Mouse (Mus musculus) midbrain, embryonic 16.5 days (tissue): ENCODE measurements around the gene Astn1. TPM values are rescaled to one million over a fixed set of nuclear protein-coding genes. Genes with fewer than 3 reads are reported as not detected.

Experiments used
- ATAC-seq: fragments of 200-750 bp; cut with Nextera tagmentation; 2 replicates; pipeline ENCODE4 v1.8.0; 2017; ENCODE audit warnings: moderate TSS enrichment
- H3K27ac ChIP-seq: fragments of 300-500 bp; sonication (generic); 2 replicates; pipeline ENCODE4 v1.5.1; 2014; ENCODE audit warnings: mild to moderate bottlenecking, low read length, mixed read lengths
- H3K27me3 ChIP-seq: fragments of 300-500 bp; sonication (generic); 2 replicates; pipeline ENCODE4 v1.6.1; 2014; ENCODE audit warnings: low read depth, low read length, mixed read lengths; ENCODE audit not compliant: control insufficient read depth, insufficient read depth
- H3K36me3 ChIP-seq: fragments of 300-500 bp; sonication (generic); 2 replicates; pipeline ENCODE4 v1.6.1; 2014; ENCODE audit warnings: mild to moderate bottlenecking, low read length, moderate library complexity, mixed read lengths; ENCODE audit not compliant: control insufficient read depth, insufficient read depth
- H3K4me1 ChIP-seq: fragments of 300-500 bp; sonication (generic); 2 replicates; pipeline ENCODE4 v1.6.1; 2014; ENCODE audit warnings: mild to moderate bottlenecking, low read length, mixed read lengths; ENCODE audit not compliant: control insufficient read depth, insufficient read depth
- H3K4me2 ChIP-seq: fragments of 300-500 bp; sonication (generic); 2 replicates; pipeline ENCODE4 v1.6.1; 2014; ENCODE audit warnings: mild to moderate bottlenecking, low read length, mixed read lengths
- H3K4me3 ChIP-seq: fragments of 300-500 bp; sonication (generic); 2 replicates; pipeline ENCODE4 v1.5.1; 2014; ENCODE audit warnings: low read depth, mild to moderate bottlenecking, low read length, moderate library complexity, mixed read lengths
- H3K9ac ChIP-seq: fragments of 300-500 bp; sonication (generic); 2 replicates; pipeline ENCODE4 v1.6.1; 2014; ENCODE audit warnings: low read depth, low read length, mixed read lengths
- H3K9me3 ChIP-seq: fragments of 300-500 bp; sonication (generic); replicated peaks from 2 replicates; pipeline ENCODE4 v1.6.1; 2014; ENCODE audit warnings: mild to moderate bottlenecking, low read length, mixed read lengths; ENCODE audit not compliant: control insufficient read depth, poor library complexity, severe bottlenecking
- WGBS: fragments of 180-500 bp; shearing (Covaris S2); extraction: QIAGEN DNeasy Blood & Tissue Kit; methylation state at CpG from one replicate; pipeline ENCODE4 v1.1.7; 2014; 5-methylcytosine and 5-hydroxymethylcytosine counted together
- polyA plus RNA-seq: library from polyadenylated mRNA; unstranded; fragments of >200 nt; fragmentation: Nextera tagmentation; extraction: Ambion mirVana; gene quantifications from 2 replicates; pipeline ENCODE4 v1.2.1, GENCODE M21; 2015

Astn1 gene
- 45.8 and 47.2 TPM in 2 replicates for polyA plus RNA-seq

GRCm38 (mm10) chr1:158361964-158362291 lies at the start of gene Astn1:
Gene Astn1, plus strand, starts transcription at chr1:158362273.
- Histone ChIP-seq H3K9ac (peak within 1 kb of the TSS; percentile 91), H3K9me3 (no peaks in the 10 kb centered on the region), H3K27ac (peak within 1 kb of the TSS; percentile 96), H3K4me2 (peak within 1 kb of the TSS; percentile 62), H3K4me3 (peak within 1 kb of the TSS; percentile 57), H3K27me3 (no peaks in the 10 kb centered on the region), H3K36me3 (no peaks in the 10 kb centered on the region), H3K4me1 (peaks cover 30% of the 10 kb centered on the region)
- 0% methylated on average over 2 of the region's 2 CpGs for WGBS
- ATAC-seq: no peak; the same call in none of the 2 replicates

DNA sequence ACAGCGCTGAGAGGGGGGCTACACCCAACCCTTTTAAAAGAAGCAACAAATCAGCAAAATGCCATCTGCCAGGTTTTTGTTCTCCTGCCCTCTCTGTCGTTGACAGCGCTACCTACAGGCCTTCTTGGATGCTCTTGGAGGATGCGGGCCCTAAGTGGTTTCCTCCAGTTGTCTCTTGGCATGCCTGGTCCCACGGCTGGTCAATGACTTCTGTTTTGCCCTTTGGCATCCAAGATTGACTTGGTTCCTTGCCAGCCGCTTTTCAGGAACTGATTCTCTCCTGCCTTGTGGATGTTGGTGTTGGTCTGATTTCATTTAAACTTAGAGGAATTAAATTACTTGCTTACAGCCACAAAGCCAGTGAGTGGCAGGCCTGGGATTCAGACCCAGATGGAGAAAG lies 38.7 kb upstream of the Astn1 start:
- no peak overlapping the region for H3K27ac ChIP-seq
- 77% methylated on average over 6 of the region's 6 CpGs for WGBS
- H3K27me3 ChIP-seq: no peaks in the 10 kb centered on the region
- no peak overlapping the region for H3K9ac ChIP-seq
- no peak overlapping the region for H3K4me2 ChIP-seq
- no peak overlapping the region for H3K4me3 ChIP-seq
- H3K4me1 ChIP-seq: no peaks in the 10 kb centered on the region
- ATAC-seq: 0 out of 2 replicates have a peak, but pooled peaks have one; percentile 32
- H3K36me3 ChIP-seq: no peaks in the 10 kb centered on the region
- H3K9me3 ChIP-seq: no peaks in the 10 kb centered on the region

DNA sequence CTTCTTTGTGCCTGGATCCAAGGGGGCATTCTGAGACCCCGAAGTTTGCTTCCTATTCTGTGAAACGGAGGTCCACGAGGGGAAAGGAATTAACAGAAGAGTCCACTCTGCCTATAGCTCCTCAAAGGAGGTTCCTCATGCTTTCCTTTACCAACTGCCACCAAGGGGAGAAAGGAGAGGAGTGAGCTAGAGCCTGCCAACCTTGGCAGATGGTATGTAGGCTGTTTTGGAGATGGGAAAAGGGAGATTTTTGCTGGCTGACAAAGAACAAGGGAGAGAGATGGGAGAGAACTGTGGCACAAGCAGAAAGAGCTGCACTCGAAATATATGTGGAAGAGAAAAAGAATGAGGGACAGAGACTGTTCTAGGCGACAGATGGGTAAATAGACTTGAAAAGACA lies 33.9 kb upstream of the Astn1 start:
- Histone ChIP-seq H3K4me1 (no peaks in the 10 kb centered on the region), H3K9me3 (no peaks in the 10 kb centered on the region), H3K27ac (no peak overlapping the region), H3K4me3 (no peak overlapping the region), H3K36me3 (no peaks in the 10 kb centered on the region), H3K27me3 (no peaks in the 10 kb centered on the region), H3K4me2 (no peak overlapping the region), H3K9ac (no peak overlapping the region)
- ATAC-seq: no peak
- 65% methylated on average over 5 of the region's 5 CpGs for WGBS

- Histone ChIP-seq H3K4me3 (no peak overlapping the region), H3K27me3 (no peaks in the 10 kb centered on the region), H3K36me3 (no peaks in the 10 kb centered on the region), H3K9ac (no peak overlapping the region), H3K27ac (no peak overlapping the region), H3K4me2 (no peak overlapping the region), H3K4me1 (no peaks in the 10 kb centered on the region), H3K9me3 (no peaks in the 10 kb centered on the region)
- 24% methylated on average over 2 of the region's 2 CpGs for WGBS
- peak; percentile 56; the same call in 1 of the 2 replicates for ATAC-seq
Observed at GRCm38 (mm10) chr1:158328839-158329238, 33.2 kb upstream of the Astn1 start.

DNA sequence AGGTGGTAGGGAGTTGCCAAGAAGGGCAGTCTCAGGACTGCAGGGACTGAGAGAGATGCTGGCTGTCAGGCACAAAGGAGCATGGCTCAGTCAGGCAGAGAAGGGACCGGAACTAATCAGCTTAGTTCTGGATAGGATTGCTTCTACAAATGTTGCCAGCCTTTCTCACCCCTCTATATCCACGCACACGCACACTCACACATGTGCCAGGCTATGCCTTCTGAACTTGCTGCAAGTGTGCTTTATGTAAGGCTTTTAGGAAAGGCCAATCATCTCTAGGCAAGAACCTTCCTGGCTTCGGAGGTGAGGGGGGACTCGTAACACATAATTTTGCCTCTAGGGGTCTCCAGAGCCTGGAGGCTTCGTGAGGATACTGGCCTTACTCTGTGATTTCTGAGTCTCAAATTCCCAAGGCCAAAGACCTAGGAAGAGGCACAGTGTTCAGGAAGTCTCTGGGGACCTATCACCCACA lies 18.8 kb upstream of the Astn1 start:
- WGBS: 21% methylated on average over 6 of the region's 6 CpGs

GRCm38 (mm10) chr1:158353656-158354371 lies 8.3 kb upstream of the Astn1 start:
- Histone ChIP-seq H3K36me3 (no peaks in the 10 kb centered on the region), H3K27me3 (no peaks in the 10 kb centered on the region), H3K4me1 (peaks cover 30% of the 10 kb centered on the region), H3K4me2 (peak overlapping the region; percentile 71), H3K9me3 (no peaks in the 10 kb centered on the region), H3K9ac (peak overlapping the region; percentile 86), H3K27ac (no peak overlapping the region), H3K4me3 (peak overlapping the region; percentile 82)
- ATAC-seq: no peak
- 82% methylated on average over 5 of the region's 5 CpGs for WGBS

More for the DNA sequence above, 18.8 kb upstream of the Astn1 start:
- Histone ChIP-seq H3K4me1 (peaks cover 4% of the 10 kb centered on the region), H3K36me3 (no peaks in the 10 kb centered on the region), H3K27ac (no peak overlapping the region; the same call in 1 of the 2 replicates), H3K9me3 (no peaks in the 10 kb centered on the region), H3K27me3 (no peaks in the 10 kb centered on the region), H3K4me2 (no peak overlapping the region), H3K9ac (no peak overlapping the region), H3K4me3 (no peak overlapping the region)
- ATAC-seq: peak; percentile 83

- H3K4me2 ChIP-seq: peak overlapping the region; percentile 71
- H3K27me3 ChIP-seq: no peaks in the 10 kb centered on the region
- no peaks in the 10 kb centered on the region for H3K9me3 ChIP-seq
- peak overlapping the region; percentile 86 for H3K9ac ChIP-seq
- H3K36me3 ChIP-seq: no peaks in the 10 kb centered on the region
- WGBS: 6% methylated on average over 28 of the region's 28 CpGs
- peak; percentile 61 for ATAC-seq
- peak overlapping the region; percentile 82 for H3K4me3 ChIP-seq
- H3K4me1 ChIP-seq: peaks cover 30% of the 10 kb centered on the region
- H3K27ac ChIP-seq: peak overlapping the region; percentile 90
Observed at GRCm38 (mm10) chr1:158355177-158356050, 6.7 kb upstream of the Astn1 start.

DNA sequence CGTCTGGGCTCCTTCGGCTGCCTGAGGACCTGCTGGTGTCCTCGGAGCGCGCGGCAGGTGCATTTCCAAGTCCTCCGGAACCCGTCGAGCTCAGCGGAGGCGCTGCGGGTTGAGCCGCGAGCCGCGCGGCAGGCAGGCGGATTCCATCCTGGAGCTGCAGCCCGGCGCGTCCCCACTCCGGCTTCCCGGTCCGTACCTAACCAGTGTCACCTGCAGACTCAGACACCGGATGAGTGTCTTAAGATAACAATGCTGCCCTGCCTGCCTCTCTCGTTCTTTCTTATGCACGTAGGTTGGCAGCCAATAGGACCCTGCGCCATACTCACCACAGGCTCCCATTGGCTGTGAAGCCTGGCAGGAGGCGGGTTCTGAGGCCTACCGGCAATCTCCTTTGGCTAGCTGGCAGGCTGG lies 6.0 kb upstream of the Astn1 start, which contains the start of gene Brinp2:
Brinp2 (minus strand) TSS at position 276 of the 411 bp plus-strand sequence.
- Histone ChIP-seq H3K27ac (peak within 1 kb of the TSS; percentile 90), H3K4me2 (peak within 1 kb of the TSS; percentile 71), H3K27me3 (no peaks in the 10 kb centered on the region), H3K36me3 (no peaks in the 10 kb centered on the region), H3K4me3 (peak within 1 kb of the TSS; percentile 82), H3K9ac (peak within 1 kb of the TSS; percentile 86), H3K4me1 (peaks cover 30% of the 10 kb centered on the region), H3K9me3 (no peaks in the 10 kb centered on the region)
- under 1% methylated on average over 30 of the region's 30 CpGs for WGBS
- peak; percentile 99 for ATAC-seq
